Mouse (Mus musculus): Measurements from ENCODE around the gene AW209491.

The AW209491 gene

DNA sequence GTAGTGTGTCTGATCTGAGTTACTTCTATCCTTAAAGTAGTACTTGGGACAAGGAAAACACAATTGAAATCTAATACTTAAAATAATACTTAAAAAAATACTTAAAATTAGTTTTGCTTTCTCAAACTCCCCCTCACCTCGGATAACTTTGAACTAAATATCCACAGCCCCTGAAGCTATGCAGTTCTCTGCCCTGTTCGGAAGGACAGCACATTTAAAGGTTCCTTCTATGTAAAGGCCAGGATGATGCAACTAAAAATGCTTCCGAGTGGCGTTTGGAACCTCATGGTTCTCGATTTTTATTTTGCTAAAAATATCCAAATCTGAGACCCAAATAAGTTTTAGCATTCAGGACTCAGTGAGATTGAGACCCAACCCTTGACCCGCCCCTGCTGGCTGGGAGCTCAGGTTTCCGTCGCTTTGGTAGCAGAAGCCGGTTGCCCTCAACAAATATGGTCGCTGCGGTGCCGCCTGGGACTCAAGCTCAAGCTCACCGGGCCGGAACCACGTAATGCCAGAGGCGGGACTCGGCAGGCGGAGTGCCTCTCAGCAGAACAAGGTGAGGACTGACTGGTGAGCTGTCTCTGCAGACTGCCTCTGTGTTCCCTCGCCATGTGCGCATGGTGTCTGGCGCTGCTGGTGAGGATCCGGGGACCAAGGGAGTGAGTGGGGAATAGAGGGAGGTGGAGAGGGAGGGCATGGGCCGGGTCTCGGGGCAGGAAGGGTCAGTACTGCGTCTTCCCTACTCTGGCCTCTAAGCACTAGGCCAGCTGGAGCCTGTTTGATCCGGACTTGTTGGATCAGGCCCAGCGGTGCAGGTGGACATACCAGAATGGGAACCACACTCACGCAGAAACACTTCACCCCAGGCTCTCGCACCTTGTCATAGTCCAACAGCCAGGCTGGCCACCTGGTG is at the start of gene AW209491:
Gene AW209491, plus strand, starts transcription at position 429 of the 916 bp plus-strand sequence.
- under 1% methylated on average over 29 of the region's 29 CpGs for WGBS

DNA sequence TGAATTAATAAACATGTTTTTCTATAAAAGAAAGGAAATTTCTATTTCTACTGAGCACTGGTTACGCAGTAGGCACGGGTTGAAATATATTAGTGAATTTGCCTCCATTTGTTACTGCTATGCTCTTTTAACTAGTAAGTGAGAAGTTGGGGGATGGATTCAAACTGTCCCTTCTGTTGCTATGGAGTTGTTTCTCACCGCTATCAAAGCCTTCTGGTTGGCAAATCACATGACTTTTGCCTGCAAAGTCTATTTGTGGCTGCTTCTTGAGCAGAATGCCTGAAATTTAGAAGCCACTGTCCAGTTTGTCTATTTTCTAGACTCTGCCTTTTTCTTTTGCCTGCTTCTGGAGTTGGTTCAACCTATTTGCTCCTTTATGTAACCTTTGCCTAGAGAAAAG is 49.6 kb upstream of the AW209491 start:
- 57% methylated on average over 3 of the region's 3 CpGs for WGBS

DNA sequence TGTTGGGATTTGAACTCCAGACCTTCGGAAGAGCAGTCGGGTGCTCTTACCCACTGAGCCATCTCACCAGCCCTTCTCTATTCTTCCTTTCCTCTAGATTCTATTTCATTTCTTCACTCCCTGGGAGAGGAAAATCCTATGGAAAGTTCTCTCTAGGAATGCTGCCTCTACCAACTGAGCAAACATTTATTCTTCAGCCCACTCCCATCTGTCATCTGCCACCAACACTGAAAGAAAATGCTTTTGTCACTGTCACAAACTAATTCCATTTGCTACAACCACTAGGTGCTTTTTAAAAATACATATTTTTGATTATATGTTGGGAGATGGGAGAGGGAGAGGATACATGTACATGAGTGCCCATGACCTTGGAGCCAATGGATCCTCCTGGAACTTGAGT is 27.2 kb upstream of the AW209491 start:
- 89% methylated on average over 2 of the region's 2 CpGs for WGBS

DNA sequence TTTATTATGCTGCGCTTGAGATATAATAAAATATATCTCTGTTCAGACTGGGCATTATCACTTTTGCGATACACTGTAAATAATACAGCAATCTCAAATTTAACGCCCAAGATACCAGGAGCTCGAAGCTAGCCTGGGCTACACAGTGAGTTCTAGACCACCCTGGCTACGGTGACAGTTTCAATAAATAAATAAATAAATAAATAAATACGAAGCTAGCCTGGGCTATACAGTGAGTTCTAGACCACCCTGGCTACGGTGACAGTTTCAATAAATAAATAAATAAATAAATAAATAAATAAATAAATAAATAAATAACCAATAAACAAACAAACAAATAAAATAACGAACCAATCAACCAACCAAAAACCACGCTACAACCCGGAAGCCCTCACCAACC is 17.5 kb upstream of the AW209491 start:
- 8% methylated on average over 10 of the region's 10 CpGs for WGBS

DNA sequence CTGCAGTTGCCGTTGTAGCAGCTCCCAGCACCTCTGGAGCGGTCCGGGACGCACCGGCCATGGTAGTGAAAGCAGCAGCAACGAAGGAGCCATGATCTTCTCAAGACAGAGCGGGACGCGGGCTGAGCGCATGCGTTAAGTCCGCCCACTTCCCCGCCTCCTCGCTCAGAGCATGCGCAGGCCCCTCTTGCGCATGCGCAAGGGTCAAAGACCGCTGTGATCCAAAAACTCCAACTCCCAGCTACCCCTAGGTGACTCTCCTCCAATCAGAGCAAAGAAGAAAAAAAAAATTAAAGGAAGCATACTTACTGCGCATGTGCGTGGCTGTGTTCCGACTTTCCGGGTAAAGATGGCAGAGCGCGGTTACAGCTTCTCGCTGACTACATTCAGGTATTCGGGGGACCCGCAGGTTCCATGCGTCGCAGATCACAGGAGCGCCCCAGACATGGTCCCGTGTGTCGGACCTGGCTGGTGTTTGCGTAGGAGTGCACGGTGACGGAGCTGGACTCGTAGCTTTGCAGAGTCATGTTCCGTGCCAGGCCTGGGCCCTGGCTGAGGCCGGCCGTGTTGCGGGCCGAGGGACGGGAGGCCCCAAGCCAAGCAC is 16.9 kb upstream of the AW209491 start, which contains the start of the genes Mrpl32 and Psma2:
Gene Mrpl32, minus strand, starts transcription at position 240 of the 604 bp plus-strand sequence.
Gene Psma2, plus strand, starts transcription at position 315 of the 604 bp plus-strand sequence.
- WGBS, result under 1% methylated on average over 42 of the region's 42 CpGs

DNA sequence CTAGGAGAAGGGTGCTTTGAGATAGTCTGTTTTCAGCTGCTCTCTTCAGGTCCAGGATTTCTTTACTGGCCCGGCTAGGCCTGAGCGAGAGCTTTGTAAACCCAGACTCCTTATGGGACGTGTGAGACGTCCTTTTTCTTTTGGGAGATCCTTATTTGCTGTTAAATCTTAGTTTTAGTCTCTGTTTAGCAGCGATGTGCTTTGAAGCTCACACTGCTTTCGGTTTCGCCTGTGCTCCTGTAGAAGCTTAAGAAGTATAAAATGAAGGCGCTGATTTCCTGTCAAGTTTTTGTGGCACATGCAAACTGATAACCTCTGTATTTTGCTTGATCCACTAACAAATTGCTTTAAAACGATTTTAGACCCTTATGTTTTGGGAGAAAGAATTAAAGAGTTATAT is 16.4 kb upstream of the AW209491 start:
- under 1% methylated on average over 9 of the region's 9 CpGs for WGBS

DNA sequence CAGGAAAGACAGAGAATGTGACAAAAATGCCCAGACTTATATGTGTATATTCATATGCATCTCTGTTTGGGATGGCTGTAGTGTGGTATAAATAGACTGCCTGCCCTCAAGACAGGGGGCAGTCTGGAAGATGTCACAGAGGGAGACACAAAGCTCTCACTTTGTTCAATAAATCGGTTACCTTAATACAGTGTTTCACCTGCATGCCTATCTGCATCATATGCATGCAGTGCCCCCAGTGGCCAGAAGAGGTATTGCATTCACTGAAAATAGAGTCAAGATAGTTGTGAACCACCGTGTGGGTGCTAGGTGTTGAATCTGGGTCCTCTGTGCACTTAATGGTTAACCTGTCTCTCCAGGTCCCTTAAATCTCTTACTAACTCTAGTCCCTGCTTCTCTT is 11.2 kb upstream of the AW209491 start:
- WGBS, result 11% methylated on average over 2 of the region's 2 CpGs

DNA sequence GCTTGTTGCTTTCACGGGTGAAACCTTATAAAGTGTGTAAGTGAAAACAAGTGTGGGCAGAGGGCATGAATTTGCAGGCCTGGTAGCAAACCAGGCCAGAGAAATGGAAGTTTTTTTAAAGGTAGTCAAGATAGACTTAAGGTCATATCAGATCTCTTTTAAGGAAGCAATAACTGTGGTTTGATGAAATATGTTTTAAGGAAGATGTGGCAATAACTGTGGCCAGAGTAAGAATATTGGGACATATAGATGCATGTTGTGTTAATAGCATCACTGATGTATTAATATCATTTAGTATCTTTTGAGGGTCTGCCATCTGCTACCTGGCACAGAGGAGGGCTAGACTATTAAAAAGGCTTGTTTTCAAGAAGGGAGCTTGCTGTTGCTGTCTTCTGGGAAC is 10.0 kb downstream of the AW209491 start:
- 72% methylated on average over 1 of the region's 1 CpGs for WGBS

DNA sequence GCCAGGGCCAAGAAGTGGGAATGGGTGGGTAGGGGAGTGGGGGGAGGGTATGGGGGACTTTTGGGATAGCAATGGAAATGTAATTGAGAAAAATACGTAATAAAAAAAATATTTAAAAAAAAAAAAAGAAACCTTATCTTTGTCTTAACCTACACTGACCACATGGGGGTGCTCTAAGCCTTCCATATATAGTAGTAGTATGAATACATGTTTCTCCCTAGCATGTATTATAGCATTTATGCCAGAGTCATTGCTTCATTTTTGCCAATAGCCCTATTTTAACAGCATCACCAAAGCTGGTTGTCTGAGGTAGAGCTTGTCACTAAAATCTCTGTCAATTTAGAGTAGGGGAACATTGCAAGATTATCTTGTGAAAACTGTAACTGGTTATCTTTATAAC is 19.3 kb downstream of the AW209491 start:
- 5% methylated on average over 1 of the region's 1 CpGs for WGBS

DNA sequence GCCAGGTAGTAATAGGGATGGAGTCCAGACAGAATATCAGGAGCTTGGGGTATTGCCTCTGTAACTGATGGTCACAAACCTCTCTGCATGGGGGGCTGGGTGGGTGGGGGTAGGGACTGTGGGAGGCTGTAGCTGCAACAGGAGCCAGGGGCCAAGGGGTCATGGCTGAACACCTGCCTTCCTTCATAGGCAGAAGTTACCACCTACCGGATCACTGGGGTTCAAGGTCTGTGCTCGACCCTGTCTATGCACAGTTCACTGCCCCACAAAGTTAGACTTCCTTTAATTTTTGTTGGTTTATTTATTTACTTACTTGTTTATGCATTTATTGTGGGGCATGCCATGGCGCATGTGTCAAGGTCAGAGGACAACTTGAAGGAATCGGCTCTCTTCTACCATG is 37.2 kb downstream of the AW209491 start:
- WGBS, result 91% methylated on average over 4 of the region's 4 CpGs

DNA sequence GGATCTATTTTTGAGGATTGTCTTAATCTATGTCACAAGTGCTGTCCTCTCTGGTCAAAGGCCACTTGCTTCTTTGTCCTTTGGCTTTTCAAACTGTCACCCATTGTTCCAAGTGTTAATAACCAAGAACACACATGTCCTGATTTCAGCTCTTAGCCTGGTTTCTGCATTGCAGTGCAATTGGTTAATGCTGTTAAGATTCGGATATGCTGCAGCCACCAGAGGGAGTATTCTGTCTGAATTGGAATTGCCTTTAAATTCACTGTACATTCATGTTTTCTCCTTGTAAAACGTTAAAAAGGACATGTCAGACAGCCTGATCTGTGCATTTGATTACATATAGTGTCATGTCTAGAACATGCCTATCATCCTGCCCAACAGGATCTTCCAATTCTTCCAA is 40.4 kb downstream of the AW209491 start:
- WGBS, result 7% methylated on average over 2 of the region's 2 CpGs

All from cerebral cortex, adult 2 months (tissue).